Mouse (Mus musculus): Measurements from ENCODE around the gene Smc3.
"Not testable (repeated sequence)": the region's sequence is repeated elsewhere in the genome, so short reads cannot be mapped to it uniquely, and the experiment has no call there.

Smc3 gene

DNA sequence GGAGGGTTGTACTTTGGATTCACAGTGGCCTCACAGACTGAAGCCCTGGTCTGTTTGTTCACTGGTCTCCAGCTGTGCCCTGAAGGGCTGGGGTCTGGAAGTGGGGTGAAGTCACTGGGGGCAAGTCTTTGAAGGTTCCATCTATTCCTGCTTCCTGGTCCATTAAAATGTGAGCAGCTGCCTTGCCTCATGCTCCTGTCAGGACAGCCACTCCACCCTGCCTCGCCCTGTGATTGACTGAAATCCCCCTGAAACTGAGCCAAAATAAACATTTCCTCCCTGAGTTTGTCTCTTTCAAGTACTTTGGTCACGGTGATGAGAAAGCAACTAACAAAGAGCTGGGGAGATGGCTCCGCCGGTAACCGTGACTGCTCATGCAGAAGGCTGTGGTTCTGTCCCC, 49.6 kb downstream of the Smc3 start:
- intact Hi-C loops (cut with DNase I) = loop anchor here (2.0 to 5.0 kb wide), 4 partner anchors 48 to 252 kb away; partner anchors contain the start of gene Smc3

DNA sequence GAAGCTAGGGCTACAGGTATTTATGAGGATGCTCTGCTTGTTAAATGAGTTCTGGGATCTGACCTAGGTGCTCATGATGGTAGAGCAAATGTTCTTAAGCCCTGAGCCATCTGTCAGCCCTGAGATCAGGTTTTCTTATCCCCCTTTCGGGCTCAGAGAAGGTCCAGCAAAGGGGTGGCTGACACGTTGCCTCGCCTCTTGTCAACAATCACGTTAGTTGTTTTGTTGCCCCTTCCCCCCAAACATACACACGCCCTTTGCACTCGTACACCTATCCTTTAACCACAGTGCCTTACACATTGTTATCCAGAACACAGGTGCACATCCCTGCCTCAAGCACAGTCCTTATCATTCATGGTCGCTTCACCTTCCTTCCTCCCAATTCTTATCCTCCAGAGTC, 50.7 kb downstream of the Smc3 start:
- intact Hi-C loops (cut with DNase I) = loop anchor here (5.0 kb wide), 1 partner anchor 56 kb away; no protein-coding TSS in a partner anchor

DNA sequence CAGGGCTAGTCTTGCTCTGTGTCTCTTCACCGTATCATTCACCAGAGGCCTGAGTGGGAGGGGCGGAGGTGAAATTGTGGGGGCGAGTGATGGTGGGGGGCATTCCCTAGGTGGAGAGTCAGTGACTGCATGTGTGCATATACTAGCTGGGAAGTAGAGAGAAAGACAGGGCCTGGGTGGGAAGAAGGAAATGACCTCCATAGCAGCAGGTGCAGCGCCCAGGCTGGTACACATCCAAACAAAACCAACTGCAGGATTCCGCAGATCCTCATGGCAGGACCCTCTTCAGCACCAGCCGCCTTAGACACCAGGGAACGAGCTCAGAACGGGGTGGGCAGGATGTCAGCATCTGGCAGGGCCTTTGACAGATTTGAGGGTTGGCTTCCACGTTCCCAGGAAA, 52.1 kb downstream of the Smc3 start:
- intact Hi-C loops (cut with DNase I) = loop anchor here (5.0 kb wide), 1 partner anchor 55 kb away; no protein-coding TSS in a partner anchor

GRCm38 (mm10) chr19:53653624-53654467, 53.6 kb downstream of the Smc3 start:
- intact Hi-C loops (cut with DNase I) = loop anchor here (5.0 kb wide), 1 partner anchor 53 kb away; no protein-coding TSS in a partner anchor

- intact Hi-C loops (cut with DNase I) = not testable (repeated sequence)
Measured at GRCm38 (mm10) chr19:53656443-53656842, 56.2 kb downstream of the Smc3 start.

- intact Hi-C loops (cut with DNase I) = no loop called here
Measured at GRCm38 (mm10) chr19:53657437-53657836, 57.2 kb downstream of the Smc3 start.

DNA sequence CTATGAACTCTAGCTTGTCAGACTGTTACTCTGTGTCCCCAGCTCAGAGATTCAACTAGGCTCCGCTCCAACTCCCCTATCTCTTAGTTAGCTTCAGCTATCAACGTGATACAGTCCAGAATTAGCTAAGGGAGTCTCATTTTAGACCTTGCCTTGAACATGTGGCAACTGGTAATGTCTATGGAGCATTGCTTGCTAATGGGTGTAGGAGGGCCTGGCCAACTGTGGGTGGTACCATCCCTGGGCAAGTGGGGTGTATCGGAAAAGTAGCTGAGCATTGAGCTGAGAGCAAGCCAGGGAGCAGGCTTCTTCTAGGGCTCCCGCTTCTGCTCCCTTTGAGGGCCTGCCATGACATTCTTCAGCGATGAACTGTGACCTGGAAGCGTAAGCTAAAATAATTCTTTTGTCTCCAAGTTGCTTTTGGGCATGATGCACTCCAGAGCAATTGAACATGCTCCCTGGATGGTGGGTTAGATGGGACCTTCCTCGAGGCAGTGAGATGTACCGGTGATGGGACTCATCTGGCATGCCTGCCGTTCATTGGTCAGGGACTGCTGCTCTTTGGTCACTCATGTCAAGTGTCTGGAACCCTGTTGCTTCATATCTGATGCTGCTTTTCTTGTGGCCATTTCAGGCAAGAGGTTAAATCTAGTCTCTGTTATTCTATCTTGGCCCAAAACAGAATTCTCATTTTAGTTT, 60.7 kb downstream of the Smc3 start:
- intact Hi-C loops (cut with DNase I) = no loop called here

DNA sequence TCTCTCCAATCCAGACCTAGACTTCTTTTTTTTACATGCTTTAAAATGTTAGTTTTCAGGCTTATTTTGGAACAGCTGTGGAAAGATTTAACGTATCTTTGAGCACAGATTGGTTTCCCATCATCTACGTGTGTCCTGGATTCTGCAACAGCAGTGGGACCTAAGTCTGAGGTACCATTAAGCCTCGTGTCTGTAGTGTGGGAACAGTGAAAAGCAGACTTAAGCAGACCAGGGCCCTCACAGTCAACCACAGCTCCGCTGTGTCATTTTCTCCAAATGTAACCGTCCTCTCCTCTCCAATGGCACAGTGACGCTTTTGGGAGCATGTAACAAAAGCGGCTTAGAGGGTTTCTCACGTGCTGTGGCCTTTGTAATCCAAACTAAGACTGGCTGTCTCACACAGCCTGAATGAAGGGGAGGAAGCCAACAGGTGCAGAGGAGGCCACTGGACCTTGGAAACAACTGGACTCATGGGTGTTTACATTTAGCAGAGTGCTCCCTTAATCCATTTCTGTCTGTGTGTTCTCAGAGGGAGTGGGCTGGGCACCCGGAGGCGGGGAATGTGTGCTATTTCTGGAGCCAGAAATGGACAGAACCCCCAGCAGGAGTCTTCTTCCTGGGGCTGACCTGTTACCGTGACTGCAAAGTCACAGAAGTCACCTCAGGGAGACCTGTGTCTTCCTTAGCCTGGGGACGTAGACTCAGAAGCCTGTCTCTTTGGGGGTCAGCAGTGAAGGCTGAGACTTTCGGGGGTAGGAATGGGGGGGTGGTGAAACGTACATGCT, 61.9 kb downstream of the Smc3 start:
- intact Hi-C loops (cut with DNase I) = no loop called here

- intact Hi-C loops (cut with DNase I) = no loop called here
Measured at GRCm38 (mm10) chr19:53664831-53665230, 64.6 kb downstream of the Smc3 start.

DNA sequence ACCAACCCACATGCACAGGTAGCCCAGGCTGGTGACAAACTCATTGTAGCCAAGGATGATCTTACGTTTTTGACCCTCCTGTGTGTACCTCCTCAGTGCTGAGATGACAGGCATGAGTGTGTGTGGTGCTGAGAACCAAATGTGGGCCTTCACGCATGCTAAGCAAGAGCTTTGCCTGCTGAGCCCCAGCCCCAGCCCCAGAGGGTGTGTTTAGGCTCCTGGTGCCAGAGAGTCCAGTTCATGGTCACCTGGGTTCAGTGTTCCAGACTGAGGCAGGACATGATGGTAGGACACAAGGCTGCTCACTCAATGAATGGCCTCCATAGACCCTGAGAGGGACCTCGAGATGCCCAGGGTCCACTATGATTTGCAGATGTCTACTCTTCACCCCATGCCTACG, 65.2 kb downstream of the Smc3 start:
- intact Hi-C loops (cut with DNase I) = no loop called here

GRCm38 (mm10) chr19:53666708-53667107, 66.5 kb downstream of the Smc3 start:
- intact Hi-C loops (cut with DNase I) = no loop called here

DNA sequence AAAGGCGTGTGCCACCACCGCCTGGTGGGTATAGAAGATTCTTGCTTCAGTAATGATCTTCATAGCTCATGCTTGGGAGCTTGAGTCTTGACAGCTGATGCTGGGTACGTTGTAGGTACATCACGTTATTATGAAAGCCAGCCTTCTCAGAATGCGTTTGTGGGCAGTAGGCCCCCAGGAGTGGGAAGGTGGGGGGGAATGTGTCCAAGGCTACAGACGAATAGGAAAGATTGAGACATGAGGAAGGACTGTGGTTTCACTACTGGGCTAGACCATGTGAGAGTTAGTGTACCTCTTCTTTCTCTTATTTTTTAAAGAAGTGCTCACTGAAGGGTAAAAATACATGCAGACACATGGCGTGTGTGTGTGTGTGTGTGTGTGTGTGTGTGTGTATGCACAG, 68.6 kb downstream of the Smc3 start:
- intact Hi-C loops (cut with DNase I) = no loop called here

- intact Hi-C loops (cut with DNase I) = no loop called here
Measured at GRCm38 (mm10) chr19:53670625-53671141, 70.5 kb downstream of the Smc3 start.

GRCm38 (mm10) chr19:53671432-53671831, 71.2 kb downstream of the Smc3 start:
- intact Hi-C loops (cut with DNase I) = no loop called here

GRCm38 (mm10) chr19:53674131-53674925, 74.1 kb downstream of the Smc3 start:
- intact Hi-C loops (cut with DNase I) = no loop called here

GRCm38 (mm10) chr19:53676228-53676627, 76.0 kb downstream of the Smc3 start:
- intact Hi-C loops (cut with DNase I) = no loop called here

DNA sequence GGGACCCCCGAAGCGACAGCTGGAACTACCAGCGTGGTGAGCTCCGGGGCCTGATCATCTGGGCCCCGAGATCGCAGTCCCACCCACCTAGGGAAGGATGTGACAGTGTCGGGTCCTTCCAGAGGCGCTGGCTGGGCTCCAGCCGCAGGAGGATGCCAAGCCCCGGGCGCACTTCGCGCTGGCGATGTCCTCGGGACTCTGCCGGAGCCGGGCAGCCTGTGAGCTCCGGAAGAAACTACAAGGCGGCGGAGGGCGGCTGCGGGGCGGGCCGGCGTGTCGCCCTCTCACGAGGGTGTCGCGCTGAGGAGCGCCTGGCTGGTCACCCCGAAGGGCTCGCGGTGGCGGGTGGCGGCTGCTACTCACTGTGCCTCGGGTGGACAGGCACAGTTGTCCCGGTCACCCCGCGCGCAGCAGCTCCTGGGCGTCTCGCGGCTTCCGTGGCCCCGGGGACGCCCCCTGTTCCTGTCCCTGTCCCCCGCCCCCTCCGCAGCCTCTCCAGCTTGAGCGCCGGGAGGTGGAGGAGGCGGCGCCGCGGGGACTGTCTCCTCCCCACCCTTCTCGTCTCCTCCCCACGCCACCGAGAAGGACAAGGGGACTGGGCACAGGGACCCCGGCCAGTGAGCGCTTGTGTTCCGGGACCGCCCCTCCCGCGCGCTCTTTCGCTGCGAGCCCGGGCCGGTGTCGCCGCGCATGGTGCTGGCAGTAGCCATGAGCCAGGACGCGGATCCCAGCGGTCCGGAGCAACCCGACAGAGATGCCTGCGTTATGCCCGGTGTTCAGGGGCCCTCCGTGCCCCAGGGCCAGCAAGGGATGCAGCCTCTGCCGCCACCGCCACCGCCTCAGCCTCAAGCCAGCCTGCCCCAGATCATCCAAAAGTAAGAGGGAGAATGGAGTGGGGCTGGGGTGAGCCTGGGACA, 76.8 kb downstream of the Smc3 start, which contains the start of gene Rbm20:
TSS of gene Rbm20 (plus strand) at position 589 of the 917 bp plus-strand sequence.
- intact Hi-C loops (cut with DNase I) = no loop called here

DNA sequence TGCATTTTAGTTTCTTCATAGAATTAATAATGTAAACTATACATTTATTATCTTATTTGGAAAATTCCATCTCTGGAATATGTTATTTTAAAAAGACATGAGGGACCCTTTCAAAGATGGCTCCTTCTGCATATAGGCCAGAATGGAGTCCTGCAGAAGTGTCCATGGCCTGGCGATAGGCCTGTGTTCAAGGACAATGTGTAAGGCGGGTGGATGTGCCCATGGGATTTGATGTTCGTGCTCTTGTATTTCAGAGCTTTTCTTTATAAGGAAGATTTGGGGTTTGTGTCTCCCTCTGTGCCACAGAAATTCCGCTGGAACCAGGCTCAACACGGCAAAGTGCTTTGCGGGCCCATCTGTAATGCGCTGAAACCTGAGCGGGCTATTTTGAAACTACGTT, 79.0 kb downstream of the Smc3 start:
- intact Hi-C loops (cut with DNase I) = no loop called here

DNA sequence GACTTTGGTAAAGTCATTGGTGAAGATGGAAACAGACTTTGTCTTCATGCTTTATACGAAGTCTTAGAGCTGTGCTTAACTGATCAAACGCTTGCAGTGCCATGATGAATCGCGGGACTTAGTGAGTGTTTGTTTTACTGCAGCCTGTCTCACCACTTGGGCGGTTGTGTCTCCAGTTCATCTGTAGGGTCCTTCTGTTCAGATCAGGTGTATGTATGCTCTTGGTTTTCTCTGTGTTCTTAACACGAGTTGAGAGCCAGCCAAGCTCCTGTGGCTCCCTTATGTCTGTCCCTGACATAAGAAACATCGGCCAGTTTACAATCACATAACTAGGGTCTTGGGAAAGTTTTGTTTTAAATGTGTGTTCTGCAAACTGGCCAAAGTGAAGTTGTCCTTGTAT, 79.8 kb downstream of the Smc3 start:
- intact Hi-C loops (cut with DNase I) = no loop called here

Measured in adrenal gland (tissue).